Mouse (Mus musculus) CH12.LX (cell line): ENCODE measurements around the gene Lipc. TPM values are rescaled to one million over a fixed set of nuclear protein-coding genes. Genes with fewer than 3 reads are reported as not detected.

ENCODE experiments used
- DNase-seq: peaks from one replicate; pipeline ENCODE4 v3.0.0-alpha.2; 2013; ENCODE audit errors: extremely low read depth
- H3K27ac ChIP-seq: 2 replicates; pipeline ENCODE4 v1.5.1; 2012; ENCODE audit warnings: low read depth, mild to moderate bottlenecking, control low read depth, moderate library complexity; ENCODE audit not compliant: insufficient read depth
- H3K27me3 ChIP-seq: replicated peaks from 2 replicates; pipeline ENCODE3; 2012; ENCODE audit warnings: inconsistent platforms
- H3K36me3 ChIP-seq, 2 experiments: replicated peaks in 1 of 2; 2 replicates each; pipeline versions ENCODE3 to v1.6.1; 2012; ENCODE audit warnings: inconsistent platforms in 1 of 2, low read length in 1 of 2, mild to moderate bottlenecking in 1 of 2, mixed read lengths in 1 of 2, moderate library complexity in 1 of 2; ENCODE audit not compliant: control insufficient read depth in 1 of 2, insufficient read depth in 1 of 2
- H3K4me1 ChIP-seq, 2 experiments: 2 replicates each; pipeline ENCODE4 v1.6.1; 2012; ENCODE audit warnings: inconsistent platforms in 1 of 2, moderate library complexity in 1 of 2; ENCODE audit not compliant: insufficient read depth in 2 of 2, control insufficient read depth in 1 of 2
- H3K4me2 ChIP-seq: 2 replicates; pipeline ENCODE4 v1.6.1; 2012; ENCODE audit warnings: low read depth, mild to moderate bottlenecking, control low read depth; ENCODE audit not compliant: poor library complexity, insufficient read depth, severe bottlenecking
- H3K4me3 ChIP-seq, 3 experiments: fragments of 150-350 bp in 1 of 3; sonication (generic) in 1 of 3; replicated peaks in 1 of 3; 2 replicates each; pipeline versions ENCODE3 to v1.5.1; 2011 to 2012; ENCODE audit warnings: low read depth in 2 of 3, low read length in 2 of 3, mild to moderate bottlenecking in 2 of 3, moderate library complexity in 2 of 3, control low read depth in 1 of 3, improper control_type of control experiment in 1 of 3, inconsistent platforms in 1 of 3, mixed read lengths in 1 of 3; ENCODE audit not compliant: poor library complexity in 1 of 3
- H3K79me2 ChIP-seq: replicated peaks from 2 replicates; pipeline ENCODE4 v1.6.1; 2012; ENCODE audit warnings: mild to moderate bottlenecking, moderate library complexity; ENCODE audit not compliant: control insufficient read depth, poor library complexity, insufficient read depth, severe bottlenecking; ENCODE audit errors: extremely low read depth
- H3K9ac ChIP-seq: 2 replicates; pipeline ENCODE4 v1.6.1; 2012; ENCODE audit warnings: low read depth, mild to moderate bottlenecking, control low read depth, moderate library complexity; ENCODE audit not compliant: insufficient read depth
- H3K9me3 ChIP-seq: replicated peaks from 2 replicates; pipeline ENCODE3; 2012; ENCODE audit warnings: low read length, inconsistent platforms, mixed read lengths
- BHLHE40 ChIP-seq: IDR thresholded peaks from 2 replicates; pipeline ENCODE4 v1.6.1; 2011; ENCODE audit warnings: mild to moderate bottlenecking, low read depth, low read length, improper control_type of control experiment
- CHD2 ChIP-seq: IDR thresholded peaks from 2 replicates; pipeline ENCODE4 v1.6.1; 2011; ENCODE audit warnings: low read length, improper control_type of control experiment
- CTCF ChIP-seq, 2 experiments: IDR thresholded peaks in 1 of 2; conservative IDR thresholded peaks in 1 of 2; 2 replicates each; pipeline ENCODE4 v1.5.1; 2011 to 2012; ENCODE audit warnings: low read depth in 2 of 2, low read length in 2 of 2, improper control_type of control experiment in 1 of 2, inconsistent platforms in 1 of 2, mild to moderate bottlenecking in 1 of 2, moderate library complexity in 1 of 2
- E2F4 ChIP-seq: IDR thresholded peaks from 2 replicates; pipeline ENCODE4 v1.6.1; 2011; ENCODE audit warnings: low read depth, low read length, improper control_type of control experiment; ENCODE audit not compliant: insufficient replicate concordance
- ELF1 ChIP-seq: IDR thresholded peaks from 2 replicates; pipeline ENCODE4 v1.6.1; 2014; ENCODE audit warnings: low read depth, mild to moderate bottlenecking, inconsistent platforms, low read length, improper control_type of control experiment
- EP300 ChIP-seq: IDR thresholded peaks from 2 replicates; pipeline ENCODE4 v1.6.1; 2011; ENCODE audit warnings: low read length, improper control_type of control experiment
- ETS1 ChIP-seq: conservative IDR thresholded peaks from 2 replicates; pipeline ENCODE4 v1.6.1; 2012; ENCODE audit warnings: low read depth, mild to moderate bottlenecking, inconsistent platforms, low read length, improper control_type of control experiment, moderate library complexity
- JUN ChIP-seq: IDR thresholded peaks from 2 replicates; pipeline ENCODE4 v1.6.1; 2011; ENCODE audit warnings: low read depth, mild to moderate bottlenecking, low read length, improper control_type of control experiment, moderate library complexity; ENCODE audit not compliant: insufficient read depth
- MAZ ChIP-seq: IDR thresholded peaks from 2 replicates; pipeline ENCODE4 v1.6.1; 2012; ENCODE audit warnings: low read depth, mild to moderate bottlenecking, inconsistent platforms, low read length, improper control_type of control experiment, moderate library complexity
- MEF2A ChIP-seq: IDR thresholded peaks from 2 replicates; pipeline ENCODE4 v1.6.1; 2014; ENCODE audit warnings: low read depth, mild to moderate bottlenecking, inconsistent platforms, low read length, improper control_type of control experiment, borderline replicate concordance
- MXI1 ChIP-seq: IDR thresholded peaks from 2 replicates; pipeline ENCODE4 v1.6.1; 2011; ENCODE audit warnings: mild to moderate bottlenecking, low read depth, low read length, improper control_type of control experiment
- NRF1 ChIP-seq: IDR thresholded peaks from 2 replicates; pipeline ENCODE4 v1.6.1; 2014; ENCODE audit warnings: low read depth, mild to moderate bottlenecking, inconsistent platforms, low read length, improper control_type of control experiment, moderate library complexity
- POLR2A ChIP-seq: IDR thresholded peaks from 2 replicates; pipeline ENCODE4 v1.6.1; 2011; ENCODE audit warnings: low read depth, mild to moderate bottlenecking, improper control_type of control experiment, low read length
- POLR2AphosphoS2 ChIP-seq: IDR thresholded peaks from 2 replicates; pipeline ENCODE4 v1.6.1; 2011; ENCODE audit warnings: low read depth, low read length, improper control_type of control experiment
- RAD21 ChIP-seq: IDR thresholded peaks from 2 replicates; pipeline ENCODE4 v1.6.1; 2011; ENCODE audit warnings: low read depth, mild to moderate bottlenecking, low read length, improper control_type of control experiment, moderate library complexity
- SMC3 ChIP-seq: IDR thresholded peaks from 2 replicates; pipeline ENCODE4 v1.6.1; 2011; ENCODE audit warnings: low read depth, low read length, improper control_type of control experiment
- USF2 ChIP-seq: conservative IDR thresholded peaks from 2 replicates; pipeline ENCODE4 v1.6.1; 2011; ENCODE audit warnings: low read depth, low read length, improper control_type of control experiment
- ZKSCAN1 ChIP-seq: IDR thresholded peaks from 2 replicates; pipeline ENCODE4 v1.6.1; 2012; ENCODE audit warnings: low read depth, inconsistent platforms, low read length, improper control_type of control experiment, borderline replicate concordance
- ZNF384 ChIP-seq: IDR thresholded peaks from 2 replicates; pipeline ENCODE4 v1.6.1; 2012; ENCODE audit warnings: low read depth, low read length, improper control_type of control experiment, inconsistent platforms
- dilution Hi-C: fragments of 300-500 bp; cut with MboI; formaldehyde crosslinking; loops from 2 replicates; pipeline ENCODE4 v1.14.3; 2020; ENCODE audit warnings: low sequenced_read_pairs; ENCODE audit not compliant: extremely low pct_unique_long_range_greater_than_20kb, extremely low pct_ligation_motif_present
- in situ Hi-C: fragments of 300-500 bp; cut with MboI; formaldehyde crosslinking; loops from 3 replicates; pipeline ENCODE4 v1.14.3; 2019; ENCODE audit warnings: low sequenced_read_pairs, low pct_ligation_motif_present, low pct_unique_long_range_greater_than_20kb, mixed read lengths
- polyA plus RNA-seq: library from polyadenylated mRNA; unstranded; fragments of >175 nt; gene quantifications from 2 replicates; pipeline ENCODE4 v1.2.1, GENCODE M21; 2012; ENCODE audit warnings: low read depth; ENCODE audit not compliant: insufficient read length
- total RNA-seq, 2 experiments: library from RNA; depleted of rRNA; stranded (reverse); fragments of 300-350 nt in 1 of 2; fragments of >200 nt in 1 of 2; gene quantifications; 2 replicates each; pipeline ENCODE4 v1.2.3; 2012 to 2014

The Lipc gene
- total and polyA plus RNA-seq, 3 experiments = 5.2 to 24.5 (median 8.6) TPM

- H3K4me1 ChIP-seq = peaks cover 0 to 11% of the 10 kb centered on the region in 2 experiments; a peak in 3 of 4 replicates
- in situ Hi-C loops = no loop called here
Measured at GRCm38 (mm10) chr9:70881982-70882381, 70.0 kb downstream of the Lipc start.

DNA sequence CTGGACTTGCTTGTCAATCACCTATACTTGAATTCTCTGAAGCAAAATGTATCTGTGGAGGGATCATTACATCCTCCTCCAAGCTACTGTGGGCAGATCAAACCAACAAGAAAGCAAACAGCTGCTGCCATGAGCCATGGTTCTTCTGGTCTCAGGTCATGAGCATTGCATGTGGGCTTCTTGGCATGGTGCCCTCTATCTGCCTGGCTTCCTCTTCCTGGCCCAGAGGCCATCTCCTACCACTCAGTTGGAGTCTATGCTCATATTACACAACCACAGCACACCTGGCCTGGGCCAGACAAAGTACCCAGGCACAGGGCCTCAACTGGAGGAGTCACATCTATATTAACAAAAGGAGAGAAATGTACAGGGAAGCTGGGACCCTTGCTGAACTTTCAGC, 73.2 kb downstream of the Lipc start:
- Histone ChIP-seq H3K27ac (no peak overlapping the region), H3K36me3 (no peaks in the 10 kb centered on the region), H3K4me2 (no peak overlapping the region), H3K9me3 (no peaks in the 10 kb centered on the region), H3K4me1 (peaks cover 0 to 22% of the 10 kb centered on the region in 2 experiments; a peak in 3 of 4 replicates), H3K79me2 (no peaks in the 10 kb centered on the region), H3K4me3 (no peak overlapping the region), H3K9ac (no peak overlapping the region), H3K27me3 (no peaks in the 10 kb centered on the region)
- no peak for DNase-seq
- dilution Hi-C loops = no loop called here
- in situ Hi-C loops = no loop called here
- TF ChIP-seq ETS1 = no peak
- no peak for TF ChIP-seq MAZ
- no peak for TF ChIP-seq E2F4
- no peak for TF ChIP-seq CTCF (conservative IDR thresholded peaks at IDR 0.05 in 1 of 2, IDR thresholded peaks at IDR 0.05 in 1 of 2; ENCODE audit: low read depth in 2 of 2, low read length in 2 of 2)
- TF ChIP-seq POLR2A = no peak
- no peak for TF ChIP-seq NRF1
- TF ChIP-seq ELF1 = no peak
- TF ChIP-seq RAD21 = no peak
- no peak for TF ChIP-seq USF2
- no peak for TF ChIP-seq EP300
- TF ChIP-seq CHD2 = no peak
- TF ChIP-seq SMC3 = no peak
- TF ChIP-seq ZKSCAN1 = no peak
- no peak for TF ChIP-seq MXI1
- no peak for TF ChIP-seq POLR2AphosphoS2
- TF ChIP-seq MEF2A = no peak

More at GRCm38 (mm10) chr9:70881982-70882381, 70.0 kb downstream of the Lipc start:
- no peak for DNase-seq
- Histone ChIP-seq H3K27me3 (no peaks in the 10 kb centered on the region), H3K4me2 (no peak overlapping the region), H3K9ac (no peak overlapping the region), H3K4me3 (no peak overlapping the region), H3K36me3 (no peaks in the 10 kb centered on the region), H3K9me3 (no peaks in the 10 kb centered on the region), H3K27ac (no peak overlapping the region), H3K79me2 (no peaks in the 10 kb centered on the region)
- dilution Hi-C loops = no loop called here
- TF ChIP-seq POLR2A = no peak
- TF ChIP-seq BHLHE40 = no peak
- no peak for TF ChIP-seq JUN
- TF ChIP-seq MEF2A = no peak
- no peak for TF ChIP-seq ZNF384
